Mouse (Mus musculus) liver, postnatal 0 days (tissue): ENCODE data around the gene Pkdrej.

Source experiments
- CTCF ChIP-seq: sonication (generic); IDR thresholded peaks from 2 replicates; pipeline ENCODE4 v1.5.1; 2016; ENCODE audit warnings: antibody characterized with exemption, low read depth
- EP300 ChIP-seq: IDR thresholded peaks from 2 replicates; pipeline ENCODE4 v1.6.1; 2016; ENCODE audit warnings: antibody characterized with exemption, low read depth, mild to moderate bottlenecking

GRCm38 (mm10) chr15:85828071-85828470 is 6.5 kb upstream of the Pkdrej start:
- TF ChIP-seq CTCF (no peak), EP300 (no peak)
